Mouse (Mus musculus): ENCODE data around the gene Drap1. TPM values are rescaled to one million over a fixed set of nuclear protein-coding genes. Genes with fewer than 3 reads are reported as not detected.
A peak's percentile ranks its signal among the peaks of the same experiment; 100 is the strongest.

Gene Drap1
- polyA plus RNA-seq, 1 experiment from 2014 or later = 203 TPM

- Histone ChIP-seq H3K9ac (ENCODE audit: low read length) (no peak overlapping the region), H3K27me3 (ENCODE audit: control insufficient read depth, insufficient read depth, low read length) (no peaks in the 10 kb centered on the region), H3K36me3 (ENCODE audit: control insufficient read depth, insufficient read depth, low read length) (peaks cover 18% of the 10 kb centered on the region), H3K4me1 (replicated peaks; ENCODE audit: control insufficient read depth, insufficient read depth) (no peaks in the 10 kb centered on the region), H3K27ac (replicated peaks) (no peak overlapping the region), H3K9me3 (ENCODE audit: control insufficient read depth, low read length) (no peaks in the 10 kb centered on the region), H3K4me3 (ENCODE audit: low read depth, low read length) (no peak overlapping the region), H3K4me2 (replicated peaks; ENCODE audit: low read depth) (no peak overlapping the region)
- TF ChIP-seq CTCF (IDR thresholded peaks at IDR 0.05; ENCODE audit: low read depth) (no peak), EP300 (optimal IDR thresholded peaks at IDR 0.05) (no peak)
- DNase-seq (ENCODE audit: low spot score) (no peak), ATAC-seq (ENCODE audit: low FRiP score, low TSS enrichment) (no peak)
- 92% methylated on average over 6 of the region's 6 CpGs for WGBS
Measured at GRCm38 (mm10) chr19:5466916-5467500, 42.2 kb upstream of the Drap1 start.

- peaks cover 18% of the 10 kb centered on the region for H3K36me3 ChIP-seq (ENCODE audit: control insufficient read depth, insufficient read depth, low read length)
- 93% methylated on average over 8 of the region's 8 CpGs for WGBS
- no peak overlapping the region for H3K27ac ChIP-seq (replicated peaks)
- H3K4me2 ChIP-seq (replicated peaks; ENCODE audit: low read depth) = no peak overlapping the region
- no peaks in the 10 kb centered on the region for H3K4me1 ChIP-seq (replicated peaks; ENCODE audit: control insufficient read depth, insufficient read depth)
- DNase-seq (ENCODE audit: low spot score) (no peak), ATAC-seq (ENCODE audit: low FRiP score, low TSS enrichment) (no peak)
- H3K9me3 ChIP-seq (ENCODE audit: control insufficient read depth, low read length) = no peaks in the 10 kb centered on the region
- no peak overlapping the region for H3K9ac ChIP-seq (ENCODE audit: low read length)
- no peaks in the 10 kb centered on the region for H3K27me3 ChIP-seq (ENCODE audit: control insufficient read depth, insufficient read depth, low read length)
- no peak overlapping the region for H3K4me3 ChIP-seq (ENCODE audit: low read depth, low read length)
- TF ChIP-seq EP300 (optimal IDR thresholded peaks at IDR 0.05) = no peak
- TF ChIP-seq CTCF (IDR thresholded peaks at IDR 0.05; ENCODE audit: low read depth) = no peak
Measured at GRCm38 (mm10) chr19:5465037-5465436, 40.3 kb upstream of the Drap1 start.

- Histone ChIP-seq H3K4me2 (replicated peaks; ENCODE audit: low read depth) (peak overlapping the region; percentile 39; the same call in 1 of the 2 replicates), H3K9ac (ENCODE audit: low read length) (0 out of 2 replicates have a peak overlapping the region, but pooled peaks have one; percentile 27), H3K4me1 (replicated peaks; ENCODE audit: control insufficient read depth, insufficient read depth) (no peaks in the 10 kb centered on the region), H3K36me3 (ENCODE audit: control insufficient read depth, insufficient read depth, low read length) (peaks cover 18% of the 10 kb centered on the region), H3K9me3 (ENCODE audit: control insufficient read depth, low read length) (no peaks in the 10 kb centered on the region), H3K4me3 (ENCODE audit: low read depth, low read length) (peak overlapping the region; percentile 12; the same call in 1 of the 2 replicates), H3K27me3 (ENCODE audit: control insufficient read depth, insufficient read depth, low read length) (no peaks in the 10 kb centered on the region), H3K27ac (replicated peaks) (peak overlapping the region; percentile 56; the same call in 1 of the 2 replicates)
- TF ChIP-seq CTCF (IDR thresholded peaks at IDR 0.05; ENCODE audit: low read depth) = peak; percentile 93
- no peak for TF ChIP-seq EP300 (optimal IDR thresholded peaks at IDR 0.05)
- WGBS = 37% methylated on average over 14 of the region's 15 CpGs
- DNase-seq (ENCODE audit: low spot score) = peak; percentile 57
- ATAC-seq (ENCODE audit: low FRiP score, low TSS enrichment) = no peak
Measured at GRCm38 (mm10) chr19:5463791-5464562, 39.2 kb upstream of the Drap1 start.

- Histone ChIP-seq H3K9ac (ENCODE audit: low read length) (no peak overlapping the region), H3K27me3 (ENCODE audit: control insufficient read depth, insufficient read depth, low read length) (no peaks in the 10 kb centered on the region), H3K9me3 (ENCODE audit: control insufficient read depth, low read length) (no peaks in the 10 kb centered on the region), H3K4me2 (replicated peaks; ENCODE audit: low read depth) (no peak overlapping the region), H3K4me1 (replicated peaks; ENCODE audit: control insufficient read depth, insufficient read depth) (no peaks in the 10 kb centered on the region), H3K36me3 (ENCODE audit: control insufficient read depth, insufficient read depth, low read length) (peaks cover 18% of the 10 kb centered on the region), H3K27ac (replicated peaks) (no peak overlapping the region), H3K4me3 (ENCODE audit: low read depth, low read length) (no peak overlapping the region)
- ATAC-seq (ENCODE audit: low FRiP score, low TSS enrichment) = no peak
- no peak for TF ChIP-seq EP300 (optimal IDR thresholded peaks at IDR 0.05)
- no peak for TF ChIP-seq CTCF (IDR thresholded peaks at IDR 0.05; ENCODE audit: low read depth)
- WGBS = 87% methylated on average over 9 of the region's 9 CpGs
- DNase-seq (ENCODE audit: low spot score) = no peak
Measured at GRCm38 (mm10) chr19:5463212-5463611, 38.4 kb upstream of the Drap1 start.

- Histone ChIP-seq H3K27me3 (ENCODE audit: control insufficient read depth, insufficient read depth, low read length) (no peaks in the 10 kb centered on the region), H3K9ac (ENCODE audit: low read length) (no peak overlapping the region; the same call in 1 of the 2 replicates), H3K36me3 (ENCODE audit: control insufficient read depth, insufficient read depth, low read length) (peaks cover 18% of the 10 kb centered on the region), H3K4me3 (ENCODE audit: low read depth, low read length) (peak overlapping the region; percentile 71), H3K4me2 (replicated peaks; ENCODE audit: low read depth) (peak overlapping the region; percentile 92), H3K4me1 (replicated peaks; ENCODE audit: control insufficient read depth, insufficient read depth) (0 out of 2 replicates have a peak, but pooled peaks cover 1% of the 10 kb centered on the region), H3K9me3 (ENCODE audit: control insufficient read depth, low read length) (no peaks in the 10 kb centered on the region), H3K27ac (replicated peaks) (no peak overlapping the region)
- TF ChIP-seq EP300 (optimal IDR thresholded peaks at IDR 0.05) (no peak), CTCF (IDR thresholded peaks at IDR 0.05; ENCODE audit: low read depth) (no peak)
- ATAC-seq (ENCODE audit: low FRiP score, low TSS enrichment) = no peak
- no peak for DNase-seq (ENCODE audit: low spot score)
- 83% methylated on average over 6 of the region's 6 CpGs for WGBS
Measured at GRCm38 (mm10) chr19:5461411-5461810, 36.6 kb upstream of the Drap1 start.

GRCm38 (mm10) chr19:5460465-5460911 is 35.7 kb upstream of the Drap1 start, which contains the start of gene Fibp:
TSS of gene Fibp (plus strand) at chr19:5460615.
- 0 out of 2 replicates have a peak, but pooled peaks cover 2% of the 10 kb centered on the region for H3K4me1 ChIP-seq (replicated peaks; ENCODE audit: control insufficient read depth, insufficient read depth)
- peak within 1 kb of the TSS; percentile 71 for H3K4me3 ChIP-seq (ENCODE audit: low read depth, low read length)
- DNase-seq (ENCODE audit: low spot score) = peak; percentile 92
- TF ChIP-seq EP300 (optimal IDR thresholded peaks at IDR 0.05) (no peak), CTCF (IDR thresholded peaks at IDR 0.05; ENCODE audit: low read depth) (no peak)
- peak within 1 kb of the TSS; percentile 92 for H3K4me2 ChIP-seq (replicated peaks; ENCODE audit: low read depth)
- H3K9ac ChIP-seq (ENCODE audit: low read length) = peak within 1 kb of the TSS; percentile 80
- peaks cover 8% of the 10 kb centered on the region for H3K36me3 ChIP-seq (ENCODE audit: control insufficient read depth, insufficient read depth, low read length)
- peak; percentile 79 for ATAC-seq (ENCODE audit: low FRiP score, low TSS enrichment)
- H3K27ac ChIP-seq (replicated peaks) = peak within 1 kb of the TSS; percentile 73
- H3K27me3 ChIP-seq (ENCODE audit: control insufficient read depth, insufficient read depth, low read length) = no peaks in the 10 kb centered on the region
- no peaks in the 10 kb centered on the region for H3K9me3 ChIP-seq (ENCODE audit: control insufficient read depth, low read length)
- WGBS = under 1% methylated on average over 32 of the region's 32 CpGs

Measured in stomach, postnatal 0 days (tissue).